Mouse (Mus musculus) kidney, embryonic 15.5 days (tissue): ENCODE results near the gene Olfml2b. TPM values are rescaled to one million over a fixed set of nuclear protein-coding genes. Genes with fewer than 3 reads are reported as not detected.

Experiments used
- ATAC-seq: fragments of 200-750 bp; cut with Nextera tagmentation; replicated peaks from 2 replicates; pipeline ENCODE4 v1.8.0; 2017; ENCODE audit warnings: moderate TSS enrichment; ENCODE audit not compliant: low FRiP score
- H3K27ac ChIP-seq: fragments of 300-500 bp; sonication (generic); 2 replicates; pipeline ENCODE4 v1.5.1; 2015; ENCODE audit warnings: mild to moderate bottlenecking, inconsistent platforms
- H3K27me3 ChIP-seq: fragments of 300-500 bp; sonication (generic); 2 replicates; pipeline ENCODE4 v1.6.1; 2015; ENCODE audit warnings: inconsistent platforms
- H3K36me3 ChIP-seq: fragments of 300-500 bp; sonication (generic); 2 replicates; pipeline ENCODE4 v1.6.1; 2015; ENCODE audit warnings: inconsistent platforms
- H3K4me1 ChIP-seq: fragments of 300-500 bp; sonication (generic); 2 replicates; pipeline ENCODE4 v1.6.1; 2015; ENCODE audit warnings: inconsistent platforms
- H3K4me2 ChIP-seq: fragments of 300-500 bp; sonication (generic); 2 replicates; pipeline ENCODE4 v1.6.1; 2015; ENCODE audit warnings: moderate library complexity, mild to moderate bottlenecking, inconsistent platforms
- H3K4me3 ChIP-seq: fragments of 300-500 bp; sonication (generic); replicated peaks from 2 replicates; pipeline ENCODE4 v1.5.1; 2015; ENCODE audit warnings: mild to moderate bottlenecking, inconsistent platforms
- H3K9ac ChIP-seq: fragments of 300-500 bp; sonication (generic); 2 replicates; pipeline ENCODE4 v1.6.1; 2015; ENCODE audit warnings: mild to moderate bottlenecking, inconsistent platforms
- H3K9me3 ChIP-seq: fragments of 300-500 bp; sonication (generic); replicated peaks from 2 replicates; pipeline ENCODE4 v1.6.1; 2016; ENCODE audit warnings: inconsistent platforms
- WGBS: fragments of 180-500 bp; shearing (Covaris S2); methylation state at CpG from one replicate; pipeline ENCODE4 v1.1.7; 2015; ENCODE audit warnings: mixed read lengths; 5-methylcytosine and 5-hydroxymethylcytosine counted together
- polyA plus RNA-seq: library from polyadenylated mRNA; unstranded; fragments of >200 nt; fragmentation: Nextera tagmentation; extraction: Ambion mirVana; gene quantifications from 2 replicates; pipeline ENCODE4 v1.2.1, GENCODE M21; 2015

Olfml2b gene
- polyA plus RNA-seq, 1 experiment from 2014 or later, result 12.0 TPM

- H3K4me2 ChIP-seq, result no peak overlapping the region
- no peaks in the 10 kb centered on the region for H3K36me3 ChIP-seq
These were observed 24.5 kb upstream of the Olfml2b start for GRCm38 (mm10) chr1:170619686-170620374.

GRCm38 (mm10) chr1:170622934-170623333 is 21.4 kb upstream of the Olfml2b start:
- no peak overlapping the region for H3K4me3 ChIP-seq
- H3K4me2 ChIP-seq, result no peak overlapping the region
- H3K9ac ChIP-seq, result no peak overlapping the region
- ATAC-seq, result peak; percentile 79
- H3K27me3 ChIP-seq, result no peaks in the 10 kb centered on the region
- H3K4me1 ChIP-seq, result no peaks in the 10 kb centered on the region
- WGBS, result 74% methylated on average over 5 of the region's 5 CpGs
- H3K27ac ChIP-seq, result no peak overlapping the region
- H3K9me3 ChIP-seq, result no peaks in the 10 kb centered on the region
- no peaks in the 10 kb centered on the region for H3K36me3 ChIP-seq

More at GRCm38 (mm10) chr1:170619686-170620374, 24.5 kb upstream of the Olfml2b start:
- Histone ChIP-seq H3K9ac (no peak overlapping the region), H3K4me3 (no peak overlapping the region), H3K4me1 (no peaks in the 10 kb centered on the region), H3K27ac (no peak overlapping the region), H3K27me3 (no peaks in the 10 kb centered on the region), H3K9me3 (no peaks in the 10 kb centered on the region)
- WGBS, result 84% methylated on average over 2 of the region's 2 CpGs
- no peak for ATAC-seq

- no peak for ATAC-seq
- no peak overlapping the region for H3K27ac ChIP-seq
- WGBS, result 100% methylated on average over 1 of the region's 1 CpGs
These were observed 20.9 kb upstream of the Olfml2b start for GRCm38 (mm10) chr1:170623432-170623831.

GRCm38 (mm10) chr1:170630489-170630888 is 13.8 kb upstream of the Olfml2b start:
- H3K4me1 ChIP-seq, result no peaks in the 10 kb centered on the region
- H3K27me3 ChIP-seq, result no peaks in the 10 kb centered on the region
- no peak for ATAC-seq
- H3K9me3 ChIP-seq, result no peaks in the 10 kb centered on the region
- H3K4me2 ChIP-seq, result no peak overlapping the region
- H3K4me3 ChIP-seq, result no peak overlapping the region
- no peak overlapping the region for H3K27ac ChIP-seq
- no peak overlapping the region for H3K9ac ChIP-seq
- H3K36me3 ChIP-seq, result no peaks in the 10 kb centered on the region
- WGBS, result 90% methylated on average over 4 of the region's 4 CpGs

More at GRCm38 (mm10) chr1:170623432-170623831, 20.9 kb upstream of the Olfml2b start:
- H3K9me3 ChIP-seq, result no peaks in the 10 kb centered on the region
- H3K4me2 ChIP-seq, result no peak overlapping the region
- H3K4me1 ChIP-seq, result no peaks in the 10 kb centered on the region
- no peak overlapping the region for H3K4me3 ChIP-seq
- no peaks in the 10 kb centered on the region for H3K36me3 ChIP-seq
- no peaks in the 10 kb centered on the region for H3K27me3 ChIP-seq
- no peak overlapping the region for H3K9ac ChIP-seq

GRCm38 (mm10) chr1:170631571-170631970 is 12.8 kb upstream of the Olfml2b start:
- Histone ChIP-seq H3K4me2 (no peak overlapping the region), H3K27ac (no peak overlapping the region), H3K4me1 (no peaks in the 10 kb centered on the region), H3K4me3 (no peak overlapping the region), H3K9ac (no peak overlapping the region), H3K36me3 (no peaks in the 10 kb centered on the region), H3K27me3 (no peaks in the 10 kb centered on the region), H3K9me3 (no peaks in the 10 kb centered on the region)
- no peak for ATAC-seq
- 91% methylated on average over 5 of the region's 5 CpGs for WGBS

GRCm38 (mm10) chr1:170632385-170632784 is 11.9 kb upstream of the Olfml2b start:
- 19% methylated on average over 3 of the region's 3 CpGs for whole genome bisulfite sequencing
- Histone ChIP-seq H3K9me3 (no peaks in the 10 kb centered on the region), H3K4me3 (no peak overlapping the region), H3K4me2 (no peak overlapping the region), H3K4me1 (no peaks in the 10 kb centered on the region), H3K27ac (no peak overlapping the region), H3K9ac (no peak overlapping the region), H3K27me3 (no peaks in the 10 kb centered on the region), H3K36me3 (no peaks in the 10 kb centered on the region)
- peak; percentile 74 for ATAC-seq

GRCm38 (mm10) chr1:170632856-170633255 is 11.5 kb upstream of the Olfml2b start:
- ATAC-seq, result no peak
- no peaks in the 10 kb centered on the region for H3K4me1 ChIP-seq

GRCm38 (mm10) chr1:170638941-170639340 is 5.4 kb upstream of the Olfml2b start:
- 77% methylated on average over 7 of the region's 7 CpGs for WGBS
- H3K36me3 ChIP-seq, result no peaks in the 10 kb centered on the region
- H3K4me1 ChIP-seq, result peaks cover 6% of the 10 kb centered on the region; the same call in 1 of the 2 replicates
- no peak overlapping the region for H3K4me3 ChIP-seq
- H3K27ac ChIP-seq, result no peak overlapping the region
- ATAC-seq, result no peak
- H3K9ac ChIP-seq, result no peak overlapping the region
- H3K4me2 ChIP-seq, result no peak overlapping the region
- H3K27me3 ChIP-seq, result peaks cover 4% of the 10 kb centered on the region; the same call in 1 of the 2 replicates
- no peaks in the 10 kb centered on the region for H3K9me3 ChIP-seq

More at GRCm38 (mm10) chr1:170632856-170633255, 11.5 kb upstream of the Olfml2b start:
- Histone ChIP-seq H3K27me3 (no peaks in the 10 kb centered on the region), H3K9ac (no peak overlapping the region), H3K4me3 (no peak overlapping the region), H3K9me3 (no peaks in the 10 kb centered on the region), H3K4me2 (no peak overlapping the region), H3K27ac (no peak overlapping the region), H3K36me3 (no peaks in the 10 kb centered on the region)
- 75% methylated on average over 4 of the region's 4 CpGs for WGBS

GRCm38 (mm10) chr1:170645896-170646605 is 1.7 kb downstream of the Olfml2b start:
- H3K27me3 ChIP-seq, result peaks cover 20% of the 10 kb centered on the region
- WGBS, result 46% methylated on average over 15 of the region's 15 CpGs

GRCm38 (mm10) chr1:170646606-170647287 is 2.4 kb downstream of the Olfml2b start:
- no peaks in the 10 kb centered on the region for H3K36me3 ChIP-seq
- H3K9ac ChIP-seq, result no peak overlapping the region
- no peak overlapping the region for H3K4me3 ChIP-seq
- peaks cover 23% of the 10 kb centered on the region for H3K4me1 ChIP-seq
- ATAC-seq, result no peak
- peak overlapping the region; percentile 20; the same call in 1 of the 2 replicates for H3K4me2 ChIP-seq
- H3K27me3 ChIP-seq, result peaks cover 20% of the 10 kb centered on the region
- no peak overlapping the region for H3K27ac ChIP-seq
- WGBS, result 67% methylated on average over 9 of the region's 9 CpGs
- no peaks in the 10 kb centered on the region for H3K9me3 ChIP-seq

More at GRCm38 (mm10) chr1:170645896-170646605, 1.7 kb downstream of the Olfml2b start:
- Histone ChIP-seq H3K4me1 (peaks cover 18% of the 10 kb centered on the region), H3K27ac (no peak overlapping the region), H3K9ac (no peak overlapping the region), H3K36me3 (no peaks in the 10 kb centered on the region), H3K9me3 (no peaks in the 10 kb centered on the region), H3K4me2 (peak overlapping the region; percentile 23; the same call in 1 of the 2 replicates), H3K4me3 (peak overlapping the region; percentile 6; the same call in 1 of the 2 replicates)
- ATAC-seq, result no peak

GRCm38 (mm10) chr1:170647381-170647780 is 3.0 kb downstream of the Olfml2b start:
- Histone ChIP-seq H3K4me2 (no peak overlapping the region), H3K9me3 (no peaks in the 10 kb centered on the region), H3K4me1 (peaks cover 29% of the 10 kb centered on the region), H3K4me3 (no peak overlapping the region), H3K27me3 (peaks cover 20% of the 10 kb centered on the region), H3K9ac (no peak overlapping the region), H3K36me3 (no peaks in the 10 kb centered on the region), H3K27ac (no peak overlapping the region)
- no peak for ATAC-seq
- WGBS, result 76% methylated on average over 7 of the region's 7 CpGs
